Mouse (Mus musculus) embryonic facial prominence, embryonic 11.5 days (tissue): ENCODE data around the gene Enox1. TPM values are rescaled to one million over a fixed set of nuclear protein-coding genes. Genes with fewer than 3 reads are reported as not detected.

Source experiments
- ATAC-seq: fragments of 200-750 bp; cut with Nextera tagmentation; replicated peaks from 2 replicates; pipeline ENCODE4 v1.8.0; 2017; ENCODE audit warnings: low read depth; ENCODE audit not compliant: insufficient number of reproducible peaks, low FRiP score, low TSS enrichment
- DNase-seq: peaks from one replicate; pipeline ENCODE4 v3.0.0-alpha.2; 2015; ENCODE audit warnings: low spot score
- H3K27ac ChIP-seq: fragments of 300-500 bp; sonication (generic); replicated peaks from 2 replicates; pipeline ENCODE4 v1.5.1; 2014; ENCODE audit warnings: mild to moderate bottlenecking, low read depth, low read length, control low read depth
- H3K27me3 ChIP-seq: fragments of 300-500 bp; sonication (generic); 2 replicates; pipeline ENCODE4 v1.6.1; 2014; ENCODE audit warnings: mild to moderate bottlenecking, low read length, moderate library complexity, mixed read lengths; ENCODE audit not compliant: control insufficient read depth, insufficient read depth
- H3K36me3 ChIP-seq: fragments of 300-500 bp; sonication (generic); replicated peaks from 2 replicates; pipeline ENCODE4 v1.6.1; 2014; ENCODE audit warnings: low read depth, mild to moderate bottlenecking, low read length, moderate library complexity, mixed read lengths; ENCODE audit not compliant: control insufficient read depth, insufficient read depth
- H3K4me1 ChIP-seq: fragments of 300-500 bp; sonication (generic); 2 replicates; pipeline ENCODE4 v1.6.1; 2014; ENCODE audit warnings: low read length, mixed read lengths; ENCODE audit not compliant: control insufficient read depth, insufficient read depth
- H3K4me2 ChIP-seq: fragments of 300-500 bp; sonication (generic); 2 replicates; pipeline ENCODE4 v1.6.1; 2014; ENCODE audit warnings: low read depth, mild to moderate bottlenecking, control low read depth, low read length, moderate library complexity
- H3K4me3 ChIP-seq: fragments of 300-500 bp; sonication (generic); 2 replicates; pipeline ENCODE4 v1.5.1; 2014; ENCODE audit warnings: low read depth, low read length, control low read depth
- H3K9ac ChIP-seq: fragments of 300-500 bp; sonication (generic); replicated peaks from 2 replicates; pipeline ENCODE4 v1.6.1; 2014; ENCODE audit warnings: mild to moderate bottlenecking, control low read depth, low read length
- H3K9me3 ChIP-seq: fragments of 300-500 bp; sonication (generic); replicated peaks from 2 replicates; pipeline ENCODE4 v1.6.1; 2016; ENCODE audit warnings: mild to moderate bottlenecking, low read length, inconsistent platforms, mixed read lengths; ENCODE audit not compliant: control insufficient read depth
- whole genome bisulfite sequencing: fragments of 180-500 bp; shearing (Covaris S2); extraction: QIAGEN DNeasy Blood & Tissue Kit; methylation state at CpG from one replicate; pipeline ENCODE4 v1.1.7; 2014; 5-methylcytosine and 5-hydroxymethylcytosine counted together
- polyA plus RNA-seq: library from polyadenylated mRNA; unstranded; fragments of >200 nt; fragmentation: Nextera tagmentation; extraction: Ambion mirVana; gene quantifications from 2 replicates; pipeline ENCODE4 v1.2.1, GENCODE M21; 2014

The Enox1 gene
- polyA plus RNA-seq, 1 experiment from 2014 or later, result 9.6 TPM

DNA sequence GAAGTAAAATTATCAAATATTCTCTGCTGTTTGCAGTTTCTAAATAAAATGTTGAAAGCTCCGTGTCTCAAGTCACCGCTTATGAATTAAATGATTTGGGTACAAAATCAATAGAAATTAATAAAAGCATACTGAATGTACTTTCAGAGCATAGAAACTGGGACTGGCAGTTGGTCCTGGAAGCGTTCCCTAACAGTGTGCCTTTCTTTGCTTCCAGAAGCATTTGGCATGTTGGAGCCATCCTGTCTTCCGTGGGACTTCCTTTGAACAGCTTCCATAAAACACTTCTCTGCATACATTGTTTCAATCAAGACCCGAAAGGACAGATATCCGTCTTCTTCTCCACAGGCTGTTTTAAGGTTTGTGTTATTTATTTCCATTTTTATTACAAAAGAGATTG lies 285.0 kb downstream of the Enox1 start:
- no peaks in the 10 kb centered on the region for H3K4me1 ChIP-seq
- H3K36me3 ChIP-seq, result no peaks in the 10 kb centered on the region
- no peak overlapping the region for H3K27ac ChIP-seq
- DNase-seq, result no peak
- whole genome bisulfite sequencing, result 91% methylated on average over 6 of the region's 6 CpGs
- no peaks in the 10 kb centered on the region for H3K9me3 ChIP-seq
- ATAC-seq, result no peak
- H3K9ac ChIP-seq, result no peak overlapping the region
- H3K4me2 ChIP-seq, result no peak overlapping the region
- H3K4me3 ChIP-seq, result no peak overlapping the region
- H3K27me3 ChIP-seq, result no peaks in the 10 kb centered on the region

DNA sequence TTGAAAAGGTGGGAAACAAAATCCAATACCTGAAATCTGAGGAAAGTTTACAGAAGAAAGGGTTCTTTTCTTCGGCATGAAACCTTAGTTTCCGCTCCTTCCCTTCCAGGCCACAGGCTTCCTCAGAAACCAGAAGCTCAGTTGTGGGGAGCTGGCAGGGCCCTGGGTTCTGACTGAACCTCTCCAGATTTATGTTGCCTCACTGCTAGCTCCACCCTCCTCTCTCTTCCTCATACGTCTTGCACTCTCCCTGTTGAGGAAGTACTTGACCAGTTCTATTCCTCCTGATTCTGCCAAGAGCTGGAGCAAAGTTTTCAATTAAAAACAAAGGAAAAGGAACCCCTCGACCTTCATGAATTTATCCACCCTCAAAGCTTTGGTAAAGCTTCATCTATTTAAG lies 291.4 kb downstream of the Enox1 start:
- H3K36me3 ChIP-seq, result no peaks in the 10 kb centered on the region
- H3K4me2 ChIP-seq, result no peak overlapping the region
- H3K9me3 ChIP-seq, result no peaks in the 10 kb centered on the region
- no peaks in the 10 kb centered on the region for H3K27me3 ChIP-seq
- ATAC-seq (no peak), DNase-seq (no peak)
- no peaks in the 10 kb centered on the region for H3K4me1 ChIP-seq
- no peak overlapping the region for H3K27ac ChIP-seq
- 77% methylated on average over 4 of the region's 4 CpGs for WGBS
- no peak overlapping the region for H3K4me3 ChIP-seq
- H3K9ac ChIP-seq, result no peak overlapping the region

DNA sequence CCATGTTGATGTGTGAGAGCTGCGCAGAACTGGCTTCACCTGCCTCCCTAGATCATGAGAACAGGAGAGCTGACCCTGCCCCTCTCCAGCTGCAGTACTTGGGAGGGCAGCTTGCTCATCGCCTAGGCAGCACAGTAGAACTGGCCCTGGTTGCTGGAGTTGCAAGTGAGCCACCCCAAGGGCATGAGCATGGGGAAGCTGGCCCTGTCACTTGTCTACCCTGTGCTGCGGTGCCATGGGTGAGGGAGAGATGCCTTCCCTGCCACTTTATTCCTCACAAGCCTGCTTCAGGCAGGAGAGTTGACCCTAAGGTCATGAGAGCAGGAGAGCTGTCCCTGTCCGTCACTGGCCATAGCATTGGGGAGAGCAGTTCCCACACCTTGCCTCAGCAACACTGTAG lies 295.4 kb downstream of the Enox1 start:
- H3K4me2 ChIP-seq, result no peak overlapping the region
- DNase-seq (no peak), ATAC-seq (no peak)
- WGBS, result 70% methylated on average over 4 of the region's 4 CpGs
- H3K9me3 ChIP-seq, result no peaks in the 10 kb centered on the region
- H3K27ac ChIP-seq, result no peak overlapping the region
- no peaks in the 10 kb centered on the region for H3K36me3 ChIP-seq
- H3K27me3 ChIP-seq, result no peaks in the 10 kb centered on the region
- H3K4me1 ChIP-seq, result no peaks in the 10 kb centered on the region
- H3K4me3 ChIP-seq, result no peak overlapping the region
- no peak overlapping the region for H3K9ac ChIP-seq

DNA sequence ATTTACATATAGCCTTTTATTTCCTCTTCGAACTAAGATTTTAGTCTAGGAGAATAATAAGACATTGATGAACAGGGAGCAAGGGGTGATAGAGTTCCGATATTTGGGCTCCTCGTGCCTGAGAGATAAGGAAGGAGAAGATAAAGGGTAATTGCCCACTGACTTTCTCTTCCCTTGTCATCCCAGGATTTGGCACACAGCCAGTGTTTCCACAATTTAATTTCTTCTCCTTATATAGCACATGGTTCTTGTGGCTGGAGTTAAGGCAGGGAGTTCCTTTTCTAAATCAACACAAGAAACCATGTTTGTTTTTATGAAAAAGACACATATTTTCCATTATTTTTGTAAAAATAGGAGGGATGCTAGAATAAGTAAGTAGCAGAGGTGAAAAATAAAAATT lies 299.5 kb downstream of the Enox1 start:
- DNase-seq (no peak), ATAC-seq (no peak)
- H3K9me3 ChIP-seq, result no peaks in the 10 kb centered on the region
- no peak overlapping the region for H3K27ac ChIP-seq
- no peak overlapping the region for H3K4me2 ChIP-seq
- no peak overlapping the region for H3K9ac ChIP-seq
- H3K4me3 ChIP-seq, result no peak overlapping the region
- H3K27me3 ChIP-seq, result no peaks in the 10 kb centered on the region
- H3K4me1 ChIP-seq, result no peaks in the 10 kb centered on the region
- H3K36me3 ChIP-seq, result no peaks in the 10 kb centered on the region
- 85% methylated on average over 3 of the region's 3 CpGs for WGBS

DNA sequence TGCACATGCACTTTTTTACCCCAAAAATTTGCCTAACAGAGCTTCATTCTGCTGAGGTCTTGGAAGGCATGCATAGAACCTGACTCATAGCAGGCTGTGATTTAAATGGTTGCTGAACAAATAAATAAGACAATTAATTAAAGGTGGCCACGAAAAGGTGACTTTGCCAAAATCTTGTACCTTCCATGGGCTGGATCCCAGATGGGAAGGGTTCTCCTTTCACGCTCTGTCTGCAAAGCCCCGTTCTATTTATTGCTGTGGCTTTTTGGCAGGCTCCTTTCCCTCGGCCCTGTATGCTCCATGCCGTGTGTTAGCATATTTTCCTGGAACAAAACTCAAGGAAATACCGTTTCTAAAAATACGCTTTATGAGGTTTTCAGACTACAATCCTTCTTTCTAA lies 300.3 kb downstream of the Enox1 start:
- Histone ChIP-seq H3K27me3 (no peaks in the 10 kb centered on the region), H3K4me2 (no peak overlapping the region), H3K4me1 (no peaks in the 10 kb centered on the region), H3K36me3 (no peaks in the 10 kb centered on the region), H3K4me3 (no peak overlapping the region), H3K9me3 (no peaks in the 10 kb centered on the region), H3K9ac (no peak overlapping the region), H3K27ac (no peak overlapping the region)
- WGBS, result 80% methylated on average over 7 of the region's 7 CpGs
- DNase-seq (no peak), ATAC-seq (no peak)

DNA sequence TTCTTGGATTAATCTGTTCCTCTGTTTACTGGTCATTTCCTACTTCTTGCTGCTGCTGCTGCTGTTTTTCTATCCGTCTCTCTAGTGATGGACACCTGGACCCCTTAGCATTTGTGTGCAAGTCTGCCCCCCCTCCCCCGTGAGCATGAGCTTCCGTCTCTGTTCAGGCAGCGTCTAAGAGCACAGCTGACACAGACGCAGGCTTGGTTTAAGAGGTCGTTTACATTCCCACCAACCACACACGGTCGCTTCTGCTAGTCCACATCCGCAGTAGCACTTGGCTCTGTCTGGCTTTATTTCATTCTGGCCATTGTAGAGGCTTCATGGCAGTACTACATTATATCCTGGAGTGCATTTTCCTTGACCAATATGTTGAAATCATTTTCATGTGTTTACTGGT lies 301.7 kb downstream of the Enox1 start:
- Histone ChIP-seq H3K27ac (no peak overlapping the region), H3K4me1 (no peaks in the 10 kb centered on the region), H3K4me3 (no peak overlapping the region), H3K27me3 (no peaks in the 10 kb centered on the region), H3K36me3 (no peaks in the 10 kb centered on the region), H3K9me3 (no peaks in the 10 kb centered on the region), H3K4me2 (no peak overlapping the region), H3K9ac (no peak overlapping the region)
- no peak for DNase-seq
- 29% methylated on average over 9 of the region's 9 CpGs for WGBS
- no peak for ATAC-seq

DNA sequence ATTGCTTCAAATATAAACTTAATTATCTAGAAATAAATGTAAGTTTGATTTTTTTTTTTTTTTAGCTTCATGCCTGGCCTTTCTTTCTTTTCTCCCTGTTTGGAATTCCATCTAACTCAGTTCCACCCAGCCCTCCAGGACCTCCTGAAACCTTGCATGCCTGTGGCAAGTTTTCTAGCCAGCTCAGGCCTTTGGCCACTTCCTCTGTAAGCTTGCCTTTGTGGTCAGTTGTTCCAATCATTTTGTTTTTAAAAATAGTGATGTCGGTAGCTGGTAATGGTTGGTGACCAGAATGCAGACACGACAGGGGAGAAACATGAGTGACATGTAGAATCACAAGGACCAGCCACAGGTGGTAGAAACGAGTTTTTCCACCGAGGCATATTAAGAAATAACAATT lies 307.4 kb downstream of the Enox1 start:
- no peak overlapping the region for H3K27ac ChIP-seq
- DNase-seq (no peak), ATAC-seq (no peak)
- no peak overlapping the region for H3K4me3 ChIP-seq
- 78% methylated on average over 4 of the region's 4 CpGs for WGBS
- no peaks in the 10 kb centered on the region for H3K4me1 ChIP-seq
- H3K9me3 ChIP-seq, result no peaks in the 10 kb centered on the region
- H3K36me3 ChIP-seq, result no peaks in the 10 kb centered on the region
- H3K9ac ChIP-seq, result no peak overlapping the region
- H3K27me3 ChIP-seq, result no peaks in the 10 kb centered on the region
- no peak overlapping the region for H3K4me2 ChIP-seq

DNA sequence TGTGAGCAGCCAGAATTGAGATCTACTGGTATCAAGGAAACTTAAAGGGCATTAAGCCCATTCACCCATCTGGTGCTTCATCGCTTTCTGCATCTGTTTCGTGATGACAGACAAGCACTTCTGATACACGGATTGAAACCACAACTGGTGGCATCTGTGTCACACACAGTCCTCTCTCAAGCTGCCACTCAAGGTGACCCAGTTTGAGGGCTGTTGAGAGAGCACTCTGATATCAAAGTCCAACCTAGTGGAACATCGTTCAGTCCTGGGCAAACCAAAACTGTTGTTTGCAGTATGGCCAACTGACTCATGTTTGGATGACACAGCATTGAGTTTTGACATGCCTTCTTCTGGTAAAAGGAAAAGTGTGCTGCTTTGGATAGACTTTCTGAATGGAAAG lies 308.2 kb downstream of the Enox1 start:
- H3K27me3 ChIP-seq, result no peaks in the 10 kb centered on the region
- no peak overlapping the region for H3K9ac ChIP-seq
- no peak overlapping the region for H3K4me3 ChIP-seq
- ATAC-seq, result no peak
- no peaks in the 10 kb centered on the region for H3K9me3 ChIP-seq
- no peak overlapping the region for H3K4me2 ChIP-seq
- H3K4me1 ChIP-seq, result no peaks in the 10 kb centered on the region
- no peak for DNase-seq
- 89% methylated on average over 4 of the region's 4 CpGs for WGBS
- H3K36me3 ChIP-seq, result no peaks in the 10 kb centered on the region
- no peak overlapping the region for H3K27ac ChIP-seq

DNA sequence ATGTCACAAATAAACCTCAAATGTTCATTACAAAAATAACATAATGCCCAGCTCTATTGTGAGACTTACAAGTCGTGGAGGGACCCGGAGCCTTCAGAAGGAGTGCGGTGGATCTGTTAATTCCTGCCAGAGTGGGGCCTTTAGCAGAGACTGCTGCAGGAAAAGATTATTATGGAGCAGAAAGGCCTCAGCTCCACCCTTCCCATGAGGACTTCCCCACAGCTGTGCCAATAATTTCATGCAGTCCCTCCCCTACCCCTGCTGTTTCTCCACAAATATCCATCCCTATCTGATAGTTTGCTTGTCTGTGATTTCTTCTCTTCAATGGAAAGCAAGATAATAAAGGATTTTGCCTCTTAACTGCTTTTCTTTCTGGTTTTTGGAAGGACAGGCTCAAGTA lies 314.0 kb downstream of the Enox1 start:
- Histone ChIP-seq H3K36me3 (no peaks in the 10 kb centered on the region), H3K4me1 (no peaks in the 10 kb centered on the region), H3K27ac (no peak overlapping the region), H3K27me3 (no peaks in the 10 kb centered on the region), H3K4me3 (no peak overlapping the region), H3K9ac (no peak overlapping the region), H3K9me3 (no peaks in the 10 kb centered on the region), H3K4me2 (no peak overlapping the region)
- 83% methylated on average over 3 of the region's 3 CpGs for WGBS
- DNase-seq, result no peak
- no peak for ATAC-seq
